ENCODE assay signal across 8 mouse cellular contexts in genomic region chr1:171250680-171251593, GRCm38 (mm10). TPM values are rescaled to one million over a fixed set of nuclear protein-coding genes. Genes with fewer than 3 reads are reported as not detected.
A peak's percentile ranks its signal among the peaks of the same experiment; 100 is the strongest.
DNase-seq lines count a peak whose midpoint lies in the region; ATAC-seq lines count a peak whose summit lies in the region.

Ndufs2 (minus strand) TSS chr1:171251388.

- H3K4me3 ChIP-seq in lung, embryonic 16.5 days (ENCODE audit: low read length) = peak within 1 kb of the TSS; percentile 42
- peak within 1 kb of the TSS; percentile 60 for H3K4me3 ChIP-seq in brown adipose tissue, adult 24 weeks (ENCODE audit: insufficient read depth, low read depth, low read length)
- H3K4me3 ChIP-seq in intestine, embryonic 15.5 days (replicated peaks) = peak within 1 kb of the TSS; percentile 35

- no peak for DNase-seq in lung, adult 18-20 months
- peak in 1 of 2 experiments; percentile 64 for DNase-seq in gastrocnemius, postnatal 4 days (ENCODE audit: low spot score in 2 of 2)
- no peak for DNase-seq in right cerebral cortex, postnatal 36 days (ENCODE audit: low spot score in 2 of 2)
- no peak for DNase-seq in thymus, postnatal 25 days

- H3K4me2 ChIP-seq in lung, embryonic 16.5 days (ENCODE audit: low read depth, low read length) = peak within 1 kb of the TSS; percentile 60
- H3K4me2 ChIP-seq in intestine, embryonic 15.5 days (replicated peaks) = peak within 1 kb of the TSS; percentile 64

- peak within 1 kb of the TSS; percentile 96 for H3K27ac ChIP-seq in lung, embryonic 16.5 days (ENCODE audit: low read length)
- peak within 1 kb of the TSS; percentile 45 for H3K27ac ChIP-seq in brown adipose tissue, adult 24 weeks (replicated peaks; ENCODE audit: low read depth, low read length)
- H3K27ac ChIP-seq in intestine, embryonic 15.5 days = peak within 1 kb of the TSS; percentile 83

- no peaks in the 10 kb centered on the region for H3K27me3 ChIP-seq in lung, embryonic 16.5 days (ENCODE audit: control insufficient read depth, insufficient read depth, low read depth, low read length)
- 0 out of 2 replicates have a peak, but pooled peaks cover 4% of the 10 kb centered on the region for H3K27me3 ChIP-seq in intestine, embryonic 15.5 days (replicated peaks)

- no peak for ATAC-seq in lung, embryonic 16.5 days (ENCODE audit: low read depth)
- ATAC-seq in intestine, embryonic 15.5 days = no peak
- no peak for ATAC-seq in megakaryocyte, adult 5-6 weeks (ENCODE audit: poor library complexity, severe bottlenecking)

- no peaks in the 10 kb centered on the region for H3K9me3 ChIP-seq in lung, embryonic 16.5 days (ENCODE audit: control insufficient read depth, low read length)
- H3K9me3 ChIP-seq in intestine, embryonic 15.5 days = no peaks in the 10 kb centered on the region

- 19% methylated on average over 26 of the region's 26 CpGs for WGBS in lung, embryonic 16.5 days
- WGBS in intestine, embryonic 15.5 days = 32% methylated on average over 26 of the region's 26 CpGs

- peak within 1 kb of the TSS; percentile 34 for H3K9ac ChIP-seq in lung, embryonic 16.5 days (ENCODE audit: low read length)
- H3K9ac ChIP-seq in intestine, embryonic 15.5 days = peak within 1 kb of the TSS; percentile 39

- peaks cover 43% of the 10 kb centered on the region for H3K4me1 ChIP-seq in lung, embryonic 16.5 days (replicated peaks; ENCODE audit: control insufficient read depth, insufficient read depth, low read length)
- H3K4me1 ChIP-seq in brown adipose tissue, adult 24 weeks (ENCODE audit: control insufficient read depth, insufficient read depth, insufficient read length, low read length) = peaks cover 16% of the 10 kb centered on the region
- H3K4me1 ChIP-seq in intestine, embryonic 15.5 days (replicated peaks) = peaks cover 46% of the 10 kb centered on the region

- no peaks in the 10 kb centered on the region for H3K36me3 ChIP-seq in lung, embryonic 16.5 days (ENCODE audit: control insufficient read depth, insufficient read depth, low read length)
- H3K36me3 ChIP-seq in intestine, embryonic 15.5 days = 0 out of 2 replicates have a peak, but pooled peaks cover 3% of the 10 kb centered on the region

RNA-seq across cellular contexts. Expression of gene Ndufs2, which starts in this region (rescaled TPM):
- polyA plus RNA-seq in lung, embryonic 16.5 days (2015; fragmentation: Nextera tagmentation; extraction: Ambion mirVana) = 227 and 230 TPM in 2 replicates
- 1,478 and 1,710 TPM in 2 replicates for polyA plus RNA-seq in brown adipose tissue, adult 24 weeks (2012; ENCODE audit: insufficient read depth, insufficient read length, missing spikeins)
- 100 to 1,000 TPM; 471 to 503 TPM for total RNA-seq in gastrocnemius, postnatal 4 days (2021)
- polyA plus RNA-seq in intestine, embryonic 15.5 days (2015; fragmentation: Nextera tagmentation; extraction: Ambion mirVana) = 304 and 326 TPM in 2 replicates
- total RNA-seq in megakaryocyte, adult 5-6 weeks (2015) = 235 and 245 TPM in 2 replicates
- 276 and 306 TPM in 2 replicates for total RNA-seq in megakaryocyte, adult 5-6 weeks (2017)

Comparison
In these comparisons a context has a peak if more than half of its experiments do, and no peak if none do; other contexts are left out.
1. H3K27ac ChIP-seq: peak in every context shown above with its lines; median percentile 96 in lung, embryonic 16.5 days; 83 in intestine, embryonic 15.5 days; 45 in brown adipose tissue, adult 24 weeks.